25 mouse cellular contexts compared by ENCODE assay signal in genomic region chr17:50068681-50069138, GRCm38 (mm10).
A peak's percentile ranks its signal among the peaks of the same experiment; 100 is the strongest.
DNase-seq lines count a peak whose midpoint lies in the region; ATAC-seq and TF ChIP-seq lines count a peak whose summit lies in the region.
"Had no signal": no experiment of that assay in that cellular context is flagged by ENCODE, and none has a peak within 500 bp of the region (broad histone marks: within the 10 kb centered on the region; RNA-seq: fewer than 3 reads in every experiment).

No protein-coding gene starts in this region.

- no peaks in the 10 kb centered on the region for H3K9me3 ChIP-seq in liver, embryonic 14.5 days (ENCODE audit: control insufficient read depth, low read length)
- H3K9me3 ChIP-seq in kidney, embryonic 15.5 days (replicated peaks): no peaks in the 10 kb centered on the region
- H3K9me3 ChIP-seq: forebrain, embryonic 13.5 days; limb, embryonic 10.5 days; limb, embryonic 15.5 days; lung, embryonic 15.5 days; midbrain, embryonic 12.5 days; neural tube, embryonic 13.5 days had no signal

- TF ChIP-seq CTCF in liver, embryonic 14.5 days (IDR thresholded peaks at IDR 0.05; ENCODE audit: low read depth): no peak

- no peak overlapping the region for H3K4me3 ChIP-seq in liver, embryonic 14.5 days (ENCODE audit: insufficient read depth in 1 of 2, low read depth in 2 of 2, low read length in 2 of 2)
- H3K4me3 ChIP-seq in kidney, embryonic 15.5 days (replicated peaks): no peak overlapping the region
- H3K4me3 ChIP-seq: forebrain, embryonic 13.5 days; layer of hippocampus, adult 2 months; limb, embryonic 10.5 days; limb, embryonic 15.5 days; lung, embryonic 15.5 days; midbrain, embryonic 12.5 days; neural tube, embryonic 13.5 days had no signal

- H3K4me2 ChIP-seq in liver, embryonic 14.5 days (ENCODE audit: low read depth): no peak overlapping the region
- no peak overlapping the region for H3K4me2 ChIP-seq in kidney, embryonic 15.5 days
- H3K4me2 ChIP-seq: forebrain, embryonic 13.5 days; heart, embryonic 11.5 days; hindbrain, embryonic 14.5 days; limb, embryonic 15.5 days; lung, embryonic 15.5 days; midbrain, embryonic 12.5 days; neural tube, embryonic 13.5 days had no signal

- 55% methylated on average over 10 of the region's 10 CpGs for WGBS in liver, embryonic 14.5 days (ENCODE audit: insufficient replicate concordance)
- WGBS in kidney, embryonic 15.5 days: 77% methylated on average over 10 of the region's 10 CpGs

- peak; percentile 70 for DNase-seq in MEL-GATA-1-ER (ENCODE audit: extremely low read depth, low read depth)
- peak; percentile 9 for DNase-seq in c-Kit-positive CD71-positive TER-119-positive erythroid progenitor cells, embryonic 14.5 days (ENCODE audit: low spot score)
- no peak for DNase-seq in liver, embryonic 14.5 days (ENCODE audit: low read depth in 3 of 3, low spot score in 3 of 3)
- no peak for DNase-seq in testis, postnatal 10 days (ENCODE audit: low spot score)
- no peak for DNase-seq in spleen, adult 18-20 months
- DNase-seq: adrenal gland, postnatal 14 days; B cell, adult 2 months; cerebellum, adult 2 months; cerebellum, postnatal 14 days; gastrocnemius, postnatal 25 days; heart, adult 18-20 months; kidney, adult 11 months; kidney, postnatal 36 days; right cerebral cortex, postnatal 4 days had no signal

- no peaks in the 10 kb centered on the region for H3K36me3 ChIP-seq in liver, embryonic 14.5 days (replicated peaks; ENCODE audit: control insufficient read depth, insufficient read depth, low read depth)
- no peaks in the 10 kb centered on the region for H3K36me3 ChIP-seq in kidney, embryonic 15.5 days
- H3K36me3 ChIP-seq: limb, embryonic 10.5 days; limb, embryonic 15.5 days; lung, embryonic 15.5 days; midbrain, embryonic 12.5 days; neural tube, embryonic 13.5 days had no signal

- no peaks in the 10 kb centered on the region for H3K27me3 ChIP-seq in liver, embryonic 14.5 days (ENCODE audit: control insufficient read depth, insufficient read depth, low read length)
- no peaks in the 10 kb centered on the region for H3K27me3 ChIP-seq in kidney, embryonic 15.5 days
- H3K27me3 ChIP-seq: forebrain, embryonic 13.5 days; limb, embryonic 15.5 days; lung, embryonic 15.5 days; midbrain, embryonic 12.5 days; neural tube, embryonic 13.5 days; Patski had no signal

- TF ChIP-seq EP300 in liver, embryonic 14.5 days (IDR thresholded peaks at IDR 0.05; ENCODE audit: low read depth): no peak

- H3K9ac ChIP-seq in liver, embryonic 14.5 days (replicated peaks): peak overlapping the region; percentile 36; the same call in 1 of the 2 replicates
- no peak overlapping the region for H3K9ac ChIP-seq in kidney, embryonic 15.5 days
- H3K9ac ChIP-seq: forebrain, embryonic 13.5 days; hindbrain, embryonic 14.5 days; limb, embryonic 15.5 days; lung, embryonic 15.5 days; midbrain, embryonic 12.5 days; neural tube, embryonic 13.5 days had no signal

- peaks cover 31 to 35% of the 10 kb centered on the region in 2 experiments for H3K4me1 ChIP-seq in liver, embryonic 14.5 days (replicated peaks; ENCODE audit: control insufficient read depth in 2 of 2, insufficient read depth in 2 of 2, low read length in 1 of 2)
- H3K4me1 ChIP-seq in kidney, embryonic 15.5 days: peaks cover 8% of the 10 kb centered on the region; the same call in 1 of the 2 replicates
- H3K4me1 ChIP-seq: midbrain, embryonic 12.5 days had no signal

- H3K27ac ChIP-seq in liver, embryonic 14.5 days: peak overlapping the region; percentile 37; the same call in 1 of the 2 replicates
- no peak overlapping the region for H3K27ac ChIP-seq in kidney, embryonic 15.5 days
- H3K27ac ChIP-seq: forebrain, embryonic 13.5 days; hindbrain, embryonic 14.5 days; limb, embryonic 10.5 days; limb, embryonic 15.5 days; lung, embryonic 15.5 days; midbrain, embryonic 12.5 days; neural tube, embryonic 13.5 days had no signal

- ATAC-seq in liver, embryonic 14.5 days (ENCODE audit: insufficient read depth): no peak
- no peak for ATAC-seq in kidney, embryonic 15.5 days (replicated peaks; ENCODE audit: low FRiP score)
- ATAC-seq: forebrain, embryonic 13.5 days; Patski had no signal

Comparison
In these comparisons a context has a peak if more than half of its experiments do, and no peak if none do; other contexts are left out.
1. DNase-seq: peak in MEL-GATA-1-ER (single experiment) and c-Kit-positive CD71-positive TER-119-positive erythroid progenitor cells, embryonic 14.5 days (single experiment); none in liver, embryonic 14.5 days (0 of 3), testis, postnatal 10 days (single experiment) and spleen, adult 18-20 months (0 of 2).